Mouse (Mus musculus): ENCODE measurements around the gene Tom1l1.

DNA sequence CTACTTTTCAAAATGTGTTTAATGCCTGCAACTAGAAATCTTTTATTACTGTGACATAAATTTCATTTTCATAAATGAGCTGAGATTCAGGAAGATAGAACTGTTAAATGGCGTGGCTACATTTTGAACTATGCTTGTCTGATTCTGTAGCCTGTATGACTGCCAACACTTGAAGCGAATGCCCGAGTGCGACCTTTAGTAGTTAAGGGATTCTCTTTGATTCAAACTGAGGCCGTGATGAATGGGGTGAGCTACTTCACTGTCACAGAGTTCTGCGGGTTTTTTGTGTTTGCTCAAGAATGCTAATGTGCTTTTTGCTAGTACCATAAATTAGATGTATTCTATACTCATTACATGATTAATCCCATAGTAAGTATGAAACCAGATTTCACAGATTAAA lies 2.2 kb upstream of the Tom1l1 start:
- TF ChIP-seq POLR2A (IDR thresholded peaks at IDR 0.05; ENCODE audit: borderline replicate concordance, low read depth, low read length) (no peak), CTCF (IDR thresholded peaks at IDR 0.05; ENCODE audit: low read depth, low read length) (no peak)
